Mouse (Mus musculus): ENCODE measurements around the gene Zranb2.
A peak's percentile ranks its signal among the peaks of the same experiment; 100 is the strongest.

Gene Zranb2

GRCm38 (mm10) chr3:157533964-157534785 lies at the start of gene Zranb2:
Zranb2 (plus strand) TSS chr3:157534160.
- peak; percentile 96 for DNase-seq (ENCODE audit: low spot score)

- peak; percentile 62 for DNase-seq (ENCODE audit: low spot score)
These were observed 41.9 kb upstream of the Zranb2 start for GRCm38 (mm10) chr3:157492043-157492442.

- DNase-seq (ENCODE audit: low spot score) = no peak
These were observed 31.7 kb upstream of the Zranb2 start for GRCm38 (mm10) chr3:157502216-157502615.

GRCm38 (mm10) chr3:157514116-157514796 lies 19.7 kb upstream of the Zranb2 start:
- DNase-seq (ENCODE audit: low spot score) = no peak

- no peak for DNase-seq (ENCODE audit: low spot score)
These were observed 17.5 kb upstream of the Zranb2 start for GRCm38 (mm10) chr3:157516471-157516870.

- DNase-seq (ENCODE audit: low spot score) = no peak
These were observed 16.0 kb upstream of the Zranb2 start for GRCm38 (mm10) chr3:157517992-157518391.

- DNase-seq (ENCODE audit: low spot score) = peak; percentile 83
These were observed 13.5 kb upstream of the Zranb2 start for GRCm38 (mm10) chr3:157520433-157520832.

GRCm38 (mm10) chr3:157523834-157524233 lies 10.1 kb upstream of the Zranb2 start:
- DNase-seq (ENCODE audit: low spot score) = no peak

GRCm38 (mm10) chr3:157531585-157531984 lies 2.4 kb upstream of the Zranb2 start:
- no peak for DNase-seq (ENCODE audit: low spot score)

GRCm38 (mm10) chr3:157534786-157535415 lies 941 bp downstream of the Zranb2 start:
- DNase-seq (ENCODE audit: low spot score) = no peak

GRCm38 (mm10) chr3:157549323-157549722 lies 15.4 kb downstream of the Zranb2 start:
- no peak for DNase-seq (ENCODE audit: low spot score)

GRCm38 (mm10) chr3:157549758-157550600 lies 16.0 kb downstream of the Zranb2 start:
- DNase-seq (ENCODE audit: low spot score) = no peak

- peak; percentile 86 for DNase-seq (ENCODE audit: low spot score)
These were observed 31.2 kb downstream of the Zranb2 start for GRCm38 (mm10) chr3:157565196-157565595.

- peak; percentile 51 for DNase-seq (ENCODE audit: low spot score)
These were observed 33.0 kb downstream of the Zranb2 start, which contains the start of gene Ptger3 for GRCm38 (mm10) chr3:157566725-157567565. Ptger3 (plus strand) TSS chr3:157566892.

- no peak for DNase-seq (ENCODE audit: low spot score)
These were observed 33.7 kb downstream of the Zranb2 start for GRCm38 (mm10) chr3:157567566-157568132.

GRCm38 (mm10) chr3:157572011-157572410 lies 38.1 kb downstream of the Zranb2 start:
- DNase-seq (ENCODE audit: low spot score) = no peak

- DNase-seq (ENCODE audit: low spot score) = no peak
These were observed 41.7 kb downstream of the Zranb2 start for GRCm38 (mm10) chr3:157575441-157576342.

GRCm38 (mm10) chr3:157576343-157576722 lies 42.4 kb downstream of the Zranb2 start:
- no peak for DNase-seq (ENCODE audit: low spot score)

GRCm38 (mm10) chr3:157576862-157577261 lies 42.9 kb downstream of the Zranb2 start:
- DNase-seq (ENCODE audit: low spot score) = no peak

Data from retina, embryonic 14.5 days (tissue).